ENCODE assay signal across 8 mouse cellular contexts in the genomic region with DNA sequence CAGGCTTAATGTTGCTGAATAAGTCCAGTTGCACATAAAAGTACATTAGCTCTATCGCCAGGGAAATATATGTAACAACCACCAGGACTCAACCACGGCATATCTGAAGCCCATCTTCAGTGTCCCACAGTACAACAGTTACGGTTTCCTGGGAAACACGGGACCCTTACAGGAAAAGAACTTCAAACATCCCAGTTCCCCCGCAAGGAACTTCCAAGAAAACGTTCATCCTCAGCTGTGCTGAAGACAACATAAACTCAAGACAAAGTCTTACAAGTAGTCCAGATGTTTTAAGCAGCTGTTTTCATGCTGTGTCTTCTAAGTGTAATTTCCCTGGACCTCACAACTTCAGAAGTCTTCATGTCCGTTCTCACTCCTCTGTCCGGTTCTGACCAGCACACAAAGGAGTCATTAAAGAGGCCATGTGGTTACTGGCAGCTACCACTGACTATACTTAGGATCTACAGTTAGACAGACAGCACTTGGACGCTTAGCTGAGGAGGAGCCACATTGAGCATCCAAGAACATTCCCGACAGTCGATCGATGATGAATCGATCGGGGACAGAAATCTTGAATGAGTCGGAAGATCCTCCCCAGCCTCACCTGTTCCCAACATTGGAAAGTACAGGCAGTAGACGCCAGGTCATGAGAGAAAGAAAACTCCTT. TPM values are rescaled to one million over a fixed set of nuclear protein-coding genes. Genes with fewer than 3 reads are reported as not detected.
DNase-seq lines count a peak whose midpoint lies in the region; ATAC-seq and TF ChIP-seq lines count a peak whose summit lies in the region.

No protein-coding gene starts in this region.

- peaks cover 6% of the 10 kb centered on the region for H3K4me1 ChIP-seq in bone marrow macrophage, adult 2 months (ENCODE audit: control insufficient read depth, insufficient read depth, low read length)
- H3K4me1 ChIP-seq in forebrain, embryonic 16.5 days (replicated peaks; ENCODE audit: control insufficient read depth, insufficient read depth, low read length), result peaks cover 24% of the 10 kb centered on the region
- peaks cover 21% of the 10 kb centered on the region for H3K4me1 ChIP-seq in limb, embryonic 10.5 days

- H3K9me3 ChIP-seq in forebrain, embryonic 16.5 days (ENCODE audit: control insufficient read depth, low read length), result no peaks in the 10 kb centered on the region
- H3K9me3 ChIP-seq in limb, embryonic 10.5 days (replicated peaks), result no peaks in the 10 kb centered on the region

- TF ChIP-seq CTCF in layer of hippocampus, adult 2 months (conservative IDR thresholded peaks at IDR 0.05), result no peak
- no peak for TF ChIP-seq CTCF in bone marrow macrophage, adult 2 months (IDR thresholded peaks at IDR 0.05; ENCODE audit: low read depth, low read length)

- peak overlapping the region; percentile 74 for H3K4me2 ChIP-seq in forebrain, embryonic 16.5 days (ENCODE audit: low read length)
- peak overlapping the region; percentile 79 for H3K4me2 ChIP-seq in myocyte (ENCODE audit: low read depth)

- no peaks in the 10 kb centered on the region for H3K36me3 ChIP-seq in forebrain, embryonic 16.5 days (ENCODE audit: control insufficient read depth, insufficient read depth)
- peaks cover 16% of the 10 kb centered on the region for H3K36me3 ChIP-seq in limb, embryonic 10.5 days
- H3K36me3 ChIP-seq in myocyte (ENCODE audit: control insufficient read depth, insufficient read depth), result no peaks in the 10 kb centered on the region

- H3K27me3 ChIP-seq in forebrain, embryonic 16.5 days (replicated peaks; ENCODE audit: control insufficient read depth, insufficient read depth, low read length), result no peaks in the 10 kb centered on the region
- H3K27me3 ChIP-seq in limb, embryonic 10.5 days (ENCODE audit: low read depth, poor library complexity, severe bottlenecking), result no peaks in the 10 kb centered on the region
- H3K27me3 ChIP-seq in myocyte (ENCODE audit: control insufficient read depth, insufficient read depth, insufficient read length), result no peaks in the 10 kb centered on the region

- H3K9ac ChIP-seq in forebrain, embryonic 16.5 days (replicated peaks; ENCODE audit: low read depth, low read length), result peak overlapping the region; percentile 98

- no peak for DNase-seq in layer of hippocampus, adult 2 months (ENCODE audit: low spot score in 2 of 2)
- no peak for DNase-seq in layer of hippocampus, adult 11-12 months (ENCODE audit: low spot score)
- peak; percentile 58 for DNase-seq in limb, embryonic 10.5 days (ENCODE audit: low spot score)
- DNase-seq in gastrocnemius, postnatal 25 days, result no peak
- no peak for DNase-seq in thymus, adult 18-20 months

- peaks cover 42% of the 10 kb centered on the region for H3K79me2 ChIP-seq in myocyte (ENCODE audit: control insufficient read depth, insufficient read depth)

- H3K4me3 ChIP-seq in layer of hippocampus, adult 2 months, result peak overlapping the region; percentile 80
- peak overlapping the region; percentile 97 for H3K4me3 ChIP-seq in bone marrow macrophage, adult 2 months (ENCODE audit: insufficient read depth, low read length)
- H3K4me3 ChIP-seq in forebrain, embryonic 16.5 days (replicated peaks; ENCODE audit: low read length), result peak overlapping the region; percentile 92
- H3K4me3 ChIP-seq in limb, embryonic 10.5 days, result peak overlapping the region; percentile 90
- peak overlapping the region; percentile 94 for H3K4me3 ChIP-seq in myocyte

- H3ac ChIP-seq in myocyte (ENCODE audit: control insufficient read depth, insufficient read length), result peak overlapping the region; percentile 92

- peak overlapping the region; percentile 92 for H3K27ac ChIP-seq in layer of hippocampus, adult 2 months
- H3K27ac ChIP-seq in bone marrow macrophage, adult 2 months (ENCODE audit: insufficient read depth, low read depth, low read length), result no peak overlapping the region
- H3K27ac ChIP-seq in forebrain, embryonic 16.5 days (ENCODE audit: low read length), result no peak overlapping the region; the same call in 1 of the 2 replicates
- H3K27ac ChIP-seq in limb, embryonic 10.5 days, result peak overlapping the region; percentile 93

- 7% methylated on average over 16 of the region's 16 CpGs for whole genome bisulfite sequencing in forebrain, embryonic 16.5 days
- WGBS in limb, embryonic 10.5 days, result 8% methylated on average over 16 of the region's 16 CpGs

- no peak for TF ChIP-seq POLR2A in bone marrow macrophage, adult 2 months (IDR thresholded peaks at IDR 0.05; ENCODE audit: borderline replicate concordance, low read depth, low read length)
- no peak for TF ChIP-seq POLR2A in myocyte (IDR thresholded peaks at IDR 0.05; ENCODE audit: insufficient read length, low read depth)

- no peak for ATAC-seq in forebrain, embryonic 16.5 days

TF ChIP-seq in myocyte, 11 proteins besides CTCF, POLR2A, EP300 and RAD21:
- no peak for TF ChIP-seq REST (IDR thresholded peaks at IDR 0.05; ENCODE audit: insufficient read depth, insufficient read length)
- no peak for TF ChIP-seq MYOD1 (IDR thresholded peaks at IDR 0.05; ENCODE audit: control insufficient read depth in 1 of 3, insufficient read length in 2 of 3, low read depth in 2 of 3)
- TF ChIP-seq SRF (IDR thresholded peaks at IDR 0.05; ENCODE audit: control insufficient read depth, insufficient read length, low read depth), result no peak
- no peak for TF ChIP-seq CEBPB (IDR thresholded peaks at IDR 0.05; ENCODE audit: insufficient read depth, poor library complexity, severe bottlenecking)

RNA-seq across cellular contexts. Expression of a gene that starts 0.9 kb away (rescaled TPM):
- total RNA-seq in layer of hippocampus, adult 2 months (2021), result 10 to 100 TPM; 52.3 to 55.6 TPM
- polyA plus RNA-seq in bone marrow macrophage, adult 2 months (2012; ENCODE audit: insufficient read depth, insufficient read length, missing spikeins), result 17.3 and 20.7 TPM in 2 replicates
- 15.2 and 18.2 TPM in 2 replicates for polyA plus RNA-seq in forebrain, embryonic 16.5 days (2015; fragmentation: Nextera tagmentation; extraction: Ambion mirVana)
- polyA plus RNA-seq in limb, embryonic 10.5 days (2016; fragmentation: Nextera tagmentation; extraction: Ambion mirVana), result 20.2 and 21.2 TPM in 2 replicates
- 4.3 TPM for polyA plus RNA-seq in myocyte (2012; fragmentation: generic; extraction: Trizol)
- total RNA-seq in gastrocnemius, postnatal 25 days (2021), result 10 to 100 TPM; 20.8 to 22.2 TPM

RNA-seq across cellular contexts. Expression of a gene that starts 0.9 kb away (rescaled TPM):
- 10 to 100 TPM; 83.9 to 92.3 TPM for total RNA-seq in layer of hippocampus, adult 2 months (2021)
- 54.9 and 61.0 TPM in 2 replicates for polyA plus RNA-seq in bone marrow macrophage, adult 2 months (2012; ENCODE audit: insufficient read depth, insufficient read length, missing spikeins)
- polyA plus RNA-seq in forebrain, embryonic 16.5 days (2015; fragmentation: Nextera tagmentation; extraction: Ambion mirVana), result 146 and 149 TPM in 2 replicates
- polyA plus RNA-seq in limb, embryonic 10.5 days (2016; fragmentation: Nextera tagmentation; extraction: Ambion mirVana), result 51.9 and 56.2 TPM in 2 replicates
- 14.7 TPM for polyA plus RNA-seq in myocyte (2012; fragmentation: generic; extraction: Trizol)
- total RNA-seq in gastrocnemius, postnatal 25 days (2021), result 100 to 1,000 TPM; 120 to 130 TPM

RNA-seq across cellular contexts. Expression of a gene that starts 38.5 kb away (rescaled TPM):
- 10 to 100 TPM; 50.1 to 57.4 TPM for total RNA-seq in layer of hippocampus, adult 2 months (2021)
- 19.7 and 22.4 TPM in 2 replicates for polyA plus RNA-seq in bone marrow macrophage, adult 2 months (2012; ENCODE audit: insufficient read depth, insufficient read length, missing spikeins)
- 35.3 and 38.3 TPM in 2 replicates for polyA plus RNA-seq in forebrain, embryonic 16.5 days (2015; fragmentation: Nextera tagmentation; extraction: Ambion mirVana)
- 68.0 and 79.4 TPM in 2 replicates for polyA plus RNA-seq in limb, embryonic 10.5 days (2016; fragmentation: Nextera tagmentation; extraction: Ambion mirVana)
- 19.6 TPM for polyA plus RNA-seq in myocyte (2012; fragmentation: generic; extraction: Trizol)
- total RNA-seq in gastrocnemius, postnatal 25 days (2021), result 10 to 100 TPM; 35.7 to 37.9 TPM

RNA-seq across cellular contexts. Expression of a gene that starts 46.9 kb away (rescaled TPM):
- total RNA-seq in layer of hippocampus, adult 2 months (2021), result 10 to 100 TPM; 25.7 to 32.2 TPM
- polyA plus RNA-seq in bone marrow macrophage, adult 2 months (2012; ENCODE audit: insufficient read depth, insufficient read length, missing spikeins), result 8.2 and 9.4 TPM in 2 replicates
- 21.2 and 26.1 TPM in 2 replicates for polyA plus RNA-seq in forebrain, embryonic 16.5 days (2015; fragmentation: Nextera tagmentation; extraction: Ambion mirVana)
- polyA plus RNA-seq in limb, embryonic 10.5 days (2016; fragmentation: Nextera tagmentation; extraction: Ambion mirVana), result 22.6 and 25.5 TPM in 2 replicates
- 9.7 TPM for polyA plus RNA-seq in myocyte (2012; fragmentation: generic; extraction: Trizol)
- total RNA-seq in gastrocnemius, postnatal 25 days (2021), result 10 to 100 TPM; 17.4 to 18.5 TPM

Comparison
In these comparisons a context has a peak if more than half of its experiments do, and no peak if none do; other contexts are left out.
1. H3K27ac ChIP-seq: peak in layer of hippocampus, adult 2 months (single experiment) and limb, embryonic 10.5 days (single experiment); none in bone marrow macrophage, adult 2 months (single experiment) and forebrain, embryonic 16.5 days (single experiment).
2. Peak in every context shown above with its lines, with median percentiles within 50 percentile points of each other: H3K4me3 ChIP-seq.